Mouse (Mus musculus): Measurements from ENCODE around the gene Abtb2.
A peak's percentile ranks its signal among the peaks of the same experiment; 100 is the strongest.

The Abtb2 gene

GRCm38 (mm10) chr2:103685581-103685980, 119.5 kb downstream of the Abtb2 start:
- DNase-seq (ENCODE audit: low read depth, low spot score): no peak

GRCm38 (mm10) chr2:103687143-103687542, 121.0 kb downstream of the Abtb2 start:
- DNase-seq (ENCODE audit: low read depth, low spot score): no peak

- DNase-seq (ENCODE audit: low read depth, low spot score): no peak
Measured at GRCm38 (mm10) chr2:103687888-103688287, 121.8 kb downstream of the Abtb2 start.

- DNase-seq (ENCODE audit: low read depth, low spot score): no peak
Measured at GRCm38 (mm10) chr2:103690425-103690824, 124.3 kb downstream of the Abtb2 start.

GRCm38 (mm10) chr2:103690828-103691227, 124.7 kb downstream of the Abtb2 start:
- DNase-seq (ENCODE audit: low read depth, low spot score): no peak

- DNase-seq (ENCODE audit: low read depth, low spot score): no peak
Measured at GRCm38 (mm10) chr2:103691278-103691677, 125.2 kb downstream of the Abtb2 start.

GRCm38 (mm10) chr2:103692810-103693209, 126.7 kb downstream of the Abtb2 start:
- no peak for DNase-seq (ENCODE audit: low read depth, low spot score)

- no peak for DNase-seq (ENCODE audit: low read depth, low spot score)
Measured at GRCm38 (mm10) chr2:103694777-103695563, 128.9 kb downstream of the Abtb2 start.

- DNase-seq (ENCODE audit: low read depth, low spot score): no peak
Measured at GRCm38 (mm10) chr2:103696177-103696576, 130.1 kb downstream of the Abtb2 start.

- DNase-seq (ENCODE audit: low read depth, low spot score): no peak
Measured at GRCm38 (mm10) chr2:103700514-103700913, 134.4 kb downstream of the Abtb2 start.

GRCm38 (mm10) chr2:103703336-103703735, 137.2 kb downstream of the Abtb2 start:
- no peak for DNase-seq (ENCODE audit: low read depth, low spot score)

- DNase-seq (ENCODE audit: low read depth, low spot score): no peak
Measured at GRCm38 (mm10) chr2:103703865-103704264, 137.8 kb downstream of the Abtb2 start.

- DNase-seq (ENCODE audit: low read depth, low spot score): no peak
Measured at GRCm38 (mm10) chr2:103705826-103706225, 139.7 kb downstream of the Abtb2 start.

GRCm38 (mm10) chr2:103706226-103706625, 140.1 kb downstream of the Abtb2 start:
- no peak for DNase-seq (ENCODE audit: low read depth, low spot score)

GRCm38 (mm10) chr2:103707056-103707776, 141.1 kb downstream of the Abtb2 start:
- no peak for DNase-seq (ENCODE audit: low read depth, low spot score)

GRCm38 (mm10) chr2:103710849-103711248, 144.7 kb downstream of the Abtb2 start:
- DNase-seq (ENCODE audit: low read depth, low spot score): no peak

GRCm38 (mm10) chr2:103713831-103714230, 147.7 kb downstream of the Abtb2 start:
- DNase-seq (ENCODE audit: low read depth, low spot score): no peak

- DNase-seq (ENCODE audit: low read depth, low spot score): no peak
Measured at GRCm38 (mm10) chr2:103714412-103714811, 148.3 kb downstream of the Abtb2 start.

GRCm38 (mm10) chr2:103718594-103719291, 152.6 kb downstream of the Abtb2 start:
- DNase-seq (ENCODE audit: low read depth, low spot score): peak; percentile 12

GRCm38 (mm10) chr2:103719292-103719646, 153.2 kb downstream of the Abtb2 start:
- no peak for DNase-seq (ENCODE audit: low read depth, low spot score)

- no peak for DNase-seq (ENCODE audit: low read depth, low spot score)
Measured at GRCm38 (mm10) chr2:103724521-103724920, 158.4 kb downstream of the Abtb2 start.

GRCm38 (mm10) chr2:103728027-103728540, 162.0 kb downstream of the Abtb2 start:
- DNase-seq (ENCODE audit: low read depth, low spot score): no peak
